Mouse (Mus musculus): ENCODE data around the gene Apoc4. TPM values are rescaled to one million over a fixed set of nuclear protein-coding genes. Genes with fewer than 3 reads are reported as not detected.

Gene Apoc4
- polyA plus RNA-seq, 1 experiment from 2014 or later, result not detected

DNA sequence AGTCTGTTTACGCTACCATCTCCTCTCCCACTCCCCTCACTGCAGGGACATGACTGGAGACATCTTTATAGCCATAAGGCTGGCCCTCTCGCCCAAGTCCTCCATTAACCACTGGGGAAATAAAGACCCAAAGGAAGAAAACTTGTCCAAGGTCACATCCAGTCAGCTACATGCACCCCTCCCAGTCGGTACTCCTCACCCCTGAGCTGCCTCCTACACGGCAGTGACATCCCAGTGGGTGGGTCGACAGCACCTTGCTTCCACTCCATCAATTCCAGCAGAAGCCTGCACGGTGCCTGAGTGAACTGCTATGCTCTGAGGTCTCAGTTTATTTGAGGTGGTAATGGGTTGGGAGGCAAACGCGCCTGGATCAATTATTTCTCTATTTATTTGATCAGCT, 17.3 kb downstream of the Apoc4 start:
- H3K9ac ChIP-seq (ENCODE audit: low read depth, low read length), result peak overlapping the region; percentile 98
- ATAC-seq, result 0 out of 2 replicates have a peak, but pooled peaks have one; percentile 5

GRCm38 (mm10) chr7:19652614-19653013, 28.7 kb downstream of the Apoc4 start:
- Histone ChIP-seq H3K9ac (ENCODE audit: low read depth, low read length) (no peak overlapping the region), H3K27me3 (ENCODE audit: control insufficient read depth, insufficient read depth, low read depth, low read length) (no peaks in the 10 kb centered on the region), H3K27ac (ENCODE audit: low read length) (no peak overlapping the region), H3K36me3 (ENCODE audit: control insufficient read depth, insufficient read depth, low read length) (peaks cover 26% of the 10 kb centered on the region), H3K4me3 (ENCODE audit: low read depth, low read length) (no peak overlapping the region), H3K9me3 (replicated peaks; ENCODE audit: control insufficient read depth, low read length, poor library complexity, severe bottlenecking) (no peaks in the 10 kb centered on the region), H3K4me1 (ENCODE audit: control insufficient read depth, insufficient read depth, low read length) (no peaks in the 10 kb centered on the region), H3K4me2 (ENCODE audit: low read length) (no peak overlapping the region)
- ATAC-seq, result no peak
- 98% methylated on average over 2 of the region's 2 CpGs for WGBS

More for the DNA sequence above, 17.3 kb downstream of the Apoc4 start:
- Histone ChIP-seq H3K9me3 (replicated peaks; ENCODE audit: control insufficient read depth, low read length, poor library complexity, severe bottlenecking) (no peaks in the 10 kb centered on the region), H3K4me3 (ENCODE audit: low read depth, low read length) (peak overlapping the region; percentile 99), H3K27ac (ENCODE audit: low read length) (no peak overlapping the region; the same call in 1 of the 2 replicates), H3K4me1 (ENCODE audit: control insufficient read depth, insufficient read depth, low read length) (peaks cover 29% of the 10 kb centered on the region), H3K4me2 (ENCODE audit: low read length) (peak overlapping the region; percentile 92), H3K36me3 (ENCODE audit: control insufficient read depth, insufficient read depth, low read length) (no peaks in the 10 kb centered on the region), H3K27me3 (ENCODE audit: control insufficient read depth, insufficient read depth, low read depth, low read length) (no peaks in the 10 kb centered on the region)
- 20% methylated on average over 8 of the region's 8 CpGs for WGBS

DNA sequence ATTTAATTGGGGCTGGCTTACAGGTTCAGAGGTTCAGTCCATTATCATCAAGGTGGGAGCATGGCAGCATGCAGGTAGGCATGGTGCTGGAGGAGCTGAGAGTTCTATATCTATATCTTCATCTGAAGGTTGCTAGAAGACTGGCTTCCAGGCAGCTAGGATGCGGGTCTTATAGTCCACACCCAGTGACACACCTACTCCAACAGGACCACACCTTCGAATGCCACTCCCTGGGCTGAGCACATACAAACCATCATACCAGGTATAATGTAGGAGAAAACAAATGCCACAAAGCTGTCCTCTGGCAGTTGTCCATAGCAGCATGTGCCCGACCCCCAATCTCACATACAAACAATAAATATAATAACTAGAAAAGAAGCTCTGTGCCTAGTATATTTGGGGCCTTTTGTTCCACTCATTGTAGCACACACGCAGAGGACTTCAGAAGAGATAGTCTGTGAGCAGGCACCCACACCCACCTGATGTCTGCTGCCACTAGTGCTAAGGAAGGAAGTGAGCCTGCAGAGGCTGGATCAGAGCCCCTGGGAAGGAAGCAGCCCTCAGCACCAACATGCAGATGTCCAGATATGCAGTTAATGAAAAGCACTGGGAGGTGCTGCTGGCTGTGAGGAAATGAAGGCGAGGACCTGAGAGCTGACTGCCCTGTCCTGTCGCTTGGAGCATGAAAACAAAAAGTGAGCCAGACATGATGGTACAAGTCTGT, 30.1 kb downstream of the Apoc4 start:
- peaks cover 31% of the 10 kb centered on the region for H3K36me3 ChIP-seq (ENCODE audit: control insufficient read depth, insufficient read depth, low read length)
- no peaks in the 10 kb centered on the region for H3K4me1 ChIP-seq (ENCODE audit: control insufficient read depth, insufficient read depth, low read length)
- no peak overlapping the region for H3K4me2 ChIP-seq (ENCODE audit: low read length)
- no peak overlapping the region for H3K4me3 ChIP-seq (ENCODE audit: low read depth, low read length)
- no peaks in the 10 kb centered on the region for H3K27me3 ChIP-seq (ENCODE audit: control insufficient read depth, insufficient read depth, low read depth, low read length)
- 89% methylated on average over 6 of the region's 6 CpGs for WGBS
- H3K9me3 ChIP-seq (replicated peaks; ENCODE audit: control insufficient read depth, low read length, poor library complexity, severe bottlenecking), result no peaks in the 10 kb centered on the region
- H3K9ac ChIP-seq (ENCODE audit: low read depth, low read length), result no peak overlapping the region
- no peak for ATAC-seq
- no peak overlapping the region for H3K27ac ChIP-seq (ENCODE audit: low read length)

- Histone ChIP-seq H3K4me2 (ENCODE audit: low read length) (no peak overlapping the region), H3K36me3 (ENCODE audit: control insufficient read depth, insufficient read depth, low read length) (peaks cover 61% of the 10 kb centered on the region), H3K4me3 (ENCODE audit: low read depth, low read length) (no peak overlapping the region), H3K27me3 (ENCODE audit: control insufficient read depth, insufficient read depth, low read depth, low read length) (no peaks in the 10 kb centered on the region), H3K9me3 (replicated peaks; ENCODE audit: control insufficient read depth, low read length, poor library complexity, severe bottlenecking) (no peaks in the 10 kb centered on the region), H3K27ac (ENCODE audit: low read length) (no peak overlapping the region), H3K4me1 (ENCODE audit: control insufficient read depth, insufficient read depth, low read length) (no peaks in the 10 kb centered on the region), H3K9ac (ENCODE audit: low read depth, low read length) (no peak overlapping the region)
- 94% methylated on average over 4 of the region's 4 CpGs for WGBS
- ATAC-seq, result no peak
Observed at GRCm38 (mm10) chr7:19641223-19641622, 40.1 kb downstream of the Apoc4 start.

DNA sequence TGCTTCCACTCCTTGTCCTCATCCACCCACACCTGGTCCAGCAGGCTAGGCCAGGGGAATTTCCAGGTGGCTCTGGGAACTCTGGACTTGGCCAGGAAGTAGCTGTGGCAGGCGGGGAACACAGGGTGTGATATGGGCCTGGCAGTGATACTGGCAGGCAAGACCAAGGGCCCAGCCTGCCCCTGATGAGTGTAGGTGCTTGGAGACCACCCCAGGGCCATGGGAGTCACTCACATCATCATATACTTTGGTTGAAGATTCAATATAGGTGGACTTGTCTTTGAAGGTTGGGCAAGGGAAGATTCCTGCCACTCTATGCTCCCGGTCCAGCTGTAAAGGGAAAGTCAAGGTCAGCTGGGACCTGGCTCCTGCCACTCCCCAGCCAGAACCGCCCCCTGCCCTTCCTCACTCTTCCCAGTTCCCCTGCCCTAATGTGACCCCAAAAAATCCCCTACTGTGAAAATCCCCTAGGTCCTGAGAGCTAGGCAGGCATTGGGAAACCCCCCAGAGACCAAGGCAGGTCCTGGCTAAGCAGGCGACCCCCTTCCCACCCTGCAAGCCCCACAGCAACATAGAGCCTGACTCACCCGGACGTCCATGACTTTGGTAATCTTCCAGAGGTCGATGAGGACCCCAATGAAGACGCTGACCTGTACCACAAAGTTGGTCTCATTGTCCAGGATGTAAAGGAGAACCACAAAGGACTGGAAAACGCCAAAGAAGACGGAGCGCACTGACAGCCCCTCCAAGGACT, 46.0 kb downstream of the Apoc4 start:
- no peak overlapping the region for H3K4me2 ChIP-seq (ENCODE audit: low read length)
- H3K9ac ChIP-seq (ENCODE audit: low read depth, low read length), result no peak overlapping the region
- no peak overlapping the region for H3K27ac ChIP-seq (ENCODE audit: low read length)
- no peaks in the 10 kb centered on the region for H3K27me3 ChIP-seq (ENCODE audit: control insufficient read depth, insufficient read depth, low read depth, low read length)
- 90% methylated on average over 11 of the region's 11 CpGs for WGBS
- no peaks in the 10 kb centered on the region for H3K4me1 ChIP-seq (ENCODE audit: control insufficient read depth, insufficient read depth, low read length)
- H3K36me3 ChIP-seq (ENCODE audit: control insufficient read depth, insufficient read depth, low read length), result peaks cover 40% of the 10 kb centered on the region
- no peaks in the 10 kb centered on the region for H3K9me3 ChIP-seq (replicated peaks; ENCODE audit: control insufficient read depth, low read length, poor library complexity, severe bottlenecking)
- ATAC-seq, result no peak
- H3K4me3 ChIP-seq (ENCODE audit: low read depth, low read length), result no peak overlapping the region

DNA sequence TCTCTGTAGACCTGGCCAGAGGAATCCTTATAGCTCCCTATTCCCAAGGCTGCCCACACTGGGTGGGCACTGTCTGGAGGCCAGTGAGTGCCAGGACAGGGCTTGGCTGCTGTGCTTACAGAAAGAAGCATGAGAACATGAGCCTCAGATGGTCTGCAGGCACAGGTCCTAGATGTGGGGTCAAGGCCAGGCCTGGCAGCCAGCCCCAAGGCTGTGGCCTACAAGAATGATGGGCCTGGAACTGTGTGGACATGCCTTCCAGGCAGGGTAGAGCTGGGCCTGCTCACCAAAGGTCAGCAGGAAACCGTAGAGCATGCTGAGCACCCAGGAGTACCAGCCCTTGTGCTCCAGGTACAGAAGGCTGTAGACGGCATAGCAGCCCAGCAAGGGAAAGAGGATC, 46.7 kb downstream of the Apoc4 start:
- ATAC-seq, result no peak
- Histone ChIP-seq H3K9ac (ENCODE audit: low read depth, low read length) (no peak overlapping the region), H3K27me3 (ENCODE audit: control insufficient read depth, insufficient read depth, low read depth, low read length) (no peaks in the 10 kb centered on the region), H3K36me3 (ENCODE audit: control insufficient read depth, insufficient read depth, low read length) (peaks cover 38% of the 10 kb centered on the region), H3K27ac (ENCODE audit: low read length) (no peak overlapping the region), H3K9me3 (replicated peaks; ENCODE audit: control insufficient read depth, low read length, poor library complexity, severe bottlenecking) (no peaks in the 10 kb centered on the region), H3K4me2 (ENCODE audit: low read length) (no peak overlapping the region), H3K4me1 (ENCODE audit: control insufficient read depth, insufficient read depth, low read length) (peaks cover 2% of the 10 kb centered on the region; the same call in 1 of the 2 replicates), H3K4me3 (ENCODE audit: low read depth, low read length) (no peak overlapping the region)
- WGBS, result 97% methylated on average over 2 of the region's 2 CpGs

DNA sequence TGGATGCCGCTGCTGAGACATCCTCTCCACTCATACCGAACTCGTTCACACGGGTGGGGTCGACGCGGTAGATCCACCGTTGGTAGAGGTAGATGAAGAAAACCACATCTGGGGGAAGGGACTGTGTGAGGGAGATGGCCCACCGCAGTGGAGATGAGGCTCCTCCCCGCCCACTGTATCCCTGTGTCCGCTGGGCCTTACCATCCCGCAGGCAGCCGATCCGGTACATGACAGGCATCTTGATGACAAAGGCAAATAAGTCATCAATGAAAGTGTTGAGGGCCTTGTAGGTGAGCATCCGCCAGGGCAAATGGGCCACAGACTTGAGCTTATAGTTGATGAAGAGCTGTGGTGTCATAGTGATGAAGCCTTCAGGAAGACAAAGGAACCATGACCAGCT, 47.4 kb downstream of the Apoc4 start:
- Histone ChIP-seq H3K4me1 (ENCODE audit: control insufficient read depth, insufficient read depth, low read length) (peaks cover 4% of the 10 kb centered on the region; the same call in 1 of the 2 replicates), H3K4me3 (ENCODE audit: low read depth, low read length) (no peak overlapping the region), H3K27me3 (ENCODE audit: control insufficient read depth, insufficient read depth, low read depth, low read length) (no peaks in the 10 kb centered on the region), H3K27ac (ENCODE audit: low read length) (no peak overlapping the region), H3K9me3 (replicated peaks; ENCODE audit: control insufficient read depth, low read length, poor library complexity, severe bottlenecking) (no peaks in the 10 kb centered on the region), H3K9ac (ENCODE audit: low read depth, low read length) (no peak overlapping the region), H3K4me2 (ENCODE audit: low read length) (no peak overlapping the region), H3K36me3 (ENCODE audit: control insufficient read depth, insufficient read depth, low read length) (peaks cover 32% of the 10 kb centered on the region)
- 94% methylated on average over 15 of the region's 15 CpGs for WGBS
- ATAC-seq, result no peak

DNA sequence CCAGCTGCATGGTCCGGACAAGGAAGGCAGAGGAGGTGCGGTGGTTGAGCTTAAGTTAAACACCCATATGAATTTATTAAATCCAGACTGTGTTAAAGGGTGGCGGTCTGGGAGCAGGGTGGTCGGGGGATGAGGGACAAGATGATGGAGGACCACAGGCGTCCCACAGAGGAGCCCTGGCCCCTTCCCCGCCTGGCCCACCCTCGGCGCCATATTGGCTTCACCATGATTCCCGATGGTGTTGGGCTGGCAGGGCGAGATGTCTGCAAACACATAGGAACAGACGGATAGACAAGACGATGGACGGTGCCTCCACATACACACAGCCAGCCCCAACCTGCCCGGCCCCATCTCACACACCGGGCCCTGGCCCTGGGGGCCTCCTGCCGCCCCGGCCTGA, 48.1 kb downstream of the Apoc4 start:
- H3K4me1 ChIP-seq (ENCODE audit: control insufficient read depth, insufficient read depth, low read length), result peaks cover 5% of the 10 kb centered on the region; the same call in 1 of the 2 replicates
- no peak overlapping the region for H3K27ac ChIP-seq (ENCODE audit: low read length)
- no peaks in the 10 kb centered on the region for H3K27me3 ChIP-seq (ENCODE audit: control insufficient read depth, insufficient read depth, low read depth, low read length)
- no peak overlapping the region for H3K4me3 ChIP-seq (ENCODE audit: low read depth, low read length)
- ATAC-seq, result no peak
- WGBS, result 95% methylated on average over 17 of the region's 17 CpGs
- H3K9me3 ChIP-seq (replicated peaks; ENCODE audit: control insufficient read depth, low read length, poor library complexity, severe bottlenecking), result no peaks in the 10 kb centered on the region
- H3K4me2 ChIP-seq (ENCODE audit: low read length), result no peak overlapping the region
- H3K9ac ChIP-seq (ENCODE audit: low read depth, low read length), result no peak overlapping the region
- peaks cover 26% of the 10 kb centered on the region for H3K36me3 ChIP-seq (ENCODE audit: control insufficient read depth, insufficient read depth, low read length)

- Histone ChIP-seq H3K27me3 (ENCODE audit: control insufficient read depth, insufficient read depth, low read depth, low read length) (no peaks in the 10 kb centered on the region), H3K4me1 (ENCODE audit: control insufficient read depth, insufficient read depth, low read length) (peaks cover 9% of the 10 kb centered on the region; the same call in 1 of the 2 replicates), H3K4me2 (ENCODE audit: low read length) (no peak overlapping the region), H3K27ac (ENCODE audit: low read length) (no peak overlapping the region), H3K9me3 (replicated peaks; ENCODE audit: control insufficient read depth, low read length, poor library complexity, severe bottlenecking) (no peaks in the 10 kb centered on the region), H3K9ac (ENCODE audit: low read depth, low read length) (no peak overlapping the region), H3K36me3 (ENCODE audit: control insufficient read depth, insufficient read depth, low read length) (peaks cover 24% of the 10 kb centered on the region), H3K4me3 (ENCODE audit: low read depth, low read length) (no peak overlapping the region)
- ATAC-seq, result no peak
Observed at GRCm38 (mm10) chr7:19632720-19633119, 48.6 kb downstream of the Apoc4 start.
